Mouse (Mus musculus) E14TG2a.4 (cell line): ENCODE measurements around the gene Cpeb4.

ENCODE experiments used
- CTCF ChIP-seq: conservative IDR thresholded peaks from 2 replicates; pipeline ENCODE4 v1.5.1; 2014; ENCODE audit warnings: low read length
- NANOG ChIP-seq: IDR thresholded peaks from 2 replicates; pipeline ENCODE4 v1.6.1; 2014; ENCODE audit warnings: borderline replicate concordance, low read length, mixed read lengths
- POU5F1 ChIP-seq: IDR thresholded peaks from 2 replicates; pipeline ENCODE4 v1.6.1; 2014; ENCODE audit warnings: low read length, borderline replicate concordance

DNA sequence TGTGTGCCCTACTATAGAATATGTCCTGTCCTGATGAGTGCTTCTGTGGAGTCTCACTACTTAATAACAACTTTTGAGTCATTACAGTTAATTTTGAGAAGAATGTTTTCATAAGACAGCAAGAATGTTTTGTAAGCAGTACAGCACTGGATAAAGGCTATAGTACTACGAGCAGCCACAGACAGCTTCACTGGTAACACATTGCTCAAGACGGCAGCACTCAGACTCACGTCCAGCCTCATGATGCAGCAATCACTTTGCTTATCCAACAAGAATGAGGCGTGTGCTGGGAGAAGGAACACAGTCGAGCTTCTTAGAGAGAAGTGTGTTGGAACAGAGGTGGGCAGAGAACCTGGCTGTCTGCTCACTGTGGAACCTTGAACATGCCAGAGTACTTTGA is 104.1 kb downstream of the Cpeb4 start:
- TF ChIP-seq CTCF (no peak), NANOG (no peak), POU5F1 (no peak)
